Mouse (Mus musculus): ENCODE results near the gene Shbg. TPM values are rescaled to one million over a fixed set of nuclear protein-coding genes. Genes with fewer than 3 reads are reported as not detected.

Shbg gene
- polyA plus RNA-seq, 1 experiment from 2014 or later, result 0.72 TPM

GRCm38 (mm10) chr11:69661221-69661881, 43.6 kb upstream of the Shbg start:
- peak overlapping the region; percentile 64 for H3K4me3 ChIP-seq (ENCODE audit: low read length)
- WGBS, result 72% methylated on average over 3 of the region's 3 CpGs
- ATAC-seq, result no peak
- peak overlapping the region; percentile 64 for H3K4me2 ChIP-seq (ENCODE audit: low read depth, low read length)
- no peaks in the 10 kb centered on the region for H3K9me3 ChIP-seq (ENCODE audit: control insufficient read depth, low read length)
- peaks cover 9% of the 10 kb centered on the region for H3K4me1 ChIP-seq (ENCODE audit: control insufficient read depth, insufficient read depth, low read length)
- peak overlapping the region; percentile 72 for H3K9ac ChIP-seq (ENCODE audit: low read depth, low read length)
- H3K27ac ChIP-seq (ENCODE audit: low read length), result peak overlapping the region; percentile 96
- H3K27me3 ChIP-seq (replicated peaks; ENCODE audit: control insufficient read depth, insufficient read depth, low read length), result no peaks in the 10 kb centered on the region
- peaks cover 15% of the 10 kb centered on the region for H3K36me3 ChIP-seq (ENCODE audit: control insufficient read depth, insufficient read depth, low read length)

- H3K4me3 ChIP-seq (ENCODE audit: low read length), result no peak overlapping the region
- no peak overlapping the region for H3K4me2 ChIP-seq (ENCODE audit: low read depth, low read length)
- ATAC-seq, result no peak
- no peaks in the 10 kb centered on the region for H3K9me3 ChIP-seq (ENCODE audit: control insufficient read depth, low read length)
- WGBS, result 80% methylated on average over 15 of the region's 15 CpGs
- H3K9ac ChIP-seq (ENCODE audit: low read depth, low read length), result no peak overlapping the region
- peaks cover 12% of the 10 kb centered on the region for H3K4me1 ChIP-seq (ENCODE audit: control insufficient read depth, insufficient read depth, low read length)
- no peak overlapping the region for H3K27ac ChIP-seq (ENCODE audit: low read length)
- peaks cover 14% of the 10 kb centered on the region for H3K36me3 ChIP-seq (ENCODE audit: control insufficient read depth, insufficient read depth, low read length)
- H3K27me3 ChIP-seq (replicated peaks; ENCODE audit: control insufficient read depth, insufficient read depth, low read length), result no peaks in the 10 kb centered on the region
These were observed 39.8 kb upstream of the Shbg start for GRCm38 (mm10) chr11:69657462-69657881.

GRCm38 (mm10) chr11:69656617-69657461, 39.1 kb upstream of the Shbg start:
- no peak overlapping the region for H3K27ac ChIP-seq (ENCODE audit: low read length)
- 76% methylated on average over 10 of the region's 10 CpGs for WGBS
- no peaks in the 10 kb centered on the region for H3K9me3 ChIP-seq (ENCODE audit: control insufficient read depth, low read length)
- no peak for ATAC-seq
- H3K4me3 ChIP-seq (ENCODE audit: low read length), result no peak overlapping the region
- 0 out of 2 replicates have a peak overlapping the region, but pooled peaks have one; percentile 24 for H3K9ac ChIP-seq (ENCODE audit: low read depth, low read length)
- H3K36me3 ChIP-seq (ENCODE audit: control insufficient read depth, insufficient read depth, low read length), result peaks cover 20% of the 10 kb centered on the region
- no peak overlapping the region for H3K4me2 ChIP-seq (ENCODE audit: low read depth, low read length)
- no peaks in the 10 kb centered on the region for H3K27me3 ChIP-seq (replicated peaks; ENCODE audit: control insufficient read depth, insufficient read depth, low read length)
- peaks cover 12% of the 10 kb centered on the region for H3K4me1 ChIP-seq (ENCODE audit: control insufficient read depth, insufficient read depth, low read length)

- H3K9me3 ChIP-seq (ENCODE audit: control insufficient read depth, low read length), result no peaks in the 10 kb centered on the region
- H3K4me2 ChIP-seq (ENCODE audit: low read depth, low read length), result no peak overlapping the region
- 72% methylated on average over 5 of the region's 5 CpGs for WGBS
- no peak overlapping the region for H3K4me3 ChIP-seq (ENCODE audit: low read length)
- H3K9ac ChIP-seq (ENCODE audit: low read depth, low read length), result 0 out of 2 replicates have a peak overlapping the region, but pooled peaks have one; percentile 24
- no peak overlapping the region for H3K27ac ChIP-seq (ENCODE audit: low read length)
- H3K27me3 ChIP-seq (replicated peaks; ENCODE audit: control insufficient read depth, insufficient read depth, low read length), result no peaks in the 10 kb centered on the region
- no peak for ATAC-seq
- H3K4me1 ChIP-seq (ENCODE audit: control insufficient read depth, insufficient read depth, low read length), result peaks cover 12% of the 10 kb centered on the region
- H3K36me3 ChIP-seq (ENCODE audit: control insufficient read depth, insufficient read depth, low read length), result peaks cover 25% of the 10 kb centered on the region
These were observed 38.4 kb upstream of the Shbg start for GRCm38 (mm10) chr11:69656065-69656455.

- Histone ChIP-seq H3K4me1 (ENCODE audit: control insufficient read depth, insufficient read depth, low read length) (peaks cover 12% of the 10 kb centered on the region), H3K9me3 (ENCODE audit: control insufficient read depth, low read length) (no peaks in the 10 kb centered on the region), H3K9ac (ENCODE audit: low read depth, low read length) (0 out of 2 replicates have a peak within 1 kb of the TSS, but pooled peaks have one; percentile 24), H3K27ac (ENCODE audit: low read length) (no peak within 1 kb of the TSS; the same call in none of the 2 replicates), H3K36me3 (ENCODE audit: control insufficient read depth, insufficient read depth, low read length) (peaks cover 28% of the 10 kb centered on the region), H3K4me3 (ENCODE audit: low read length) (no peak within 1 kb of the TSS), H3K27me3 (replicated peaks; ENCODE audit: control insufficient read depth, insufficient read depth, low read length) (no peaks in the 10 kb centered on the region), H3K4me2 (ENCODE audit: low read depth, low read length) (no peak within 1 kb of the TSS)
- peak; percentile 68 for ATAC-seq
- WGBS, result 25% methylated on average over 34 of the region's 34 CpGs
These were observed 37.8 kb upstream of the Shbg start, which contains the start of gene Sox15 for GRCm38 (mm10) chr11:69655264-69656064. Gene Sox15 (plus strand): TSS chr11:69655314.

GRCm38 (mm10) chr11:69654760-69655159, 37.1 kb upstream of the Shbg start:
- Histone ChIP-seq H3K9me3 (ENCODE audit: control insufficient read depth, low read length) (no peaks in the 10 kb centered on the region), H3K9ac (ENCODE audit: low read depth, low read length) (no peak overlapping the region), H3K27me3 (replicated peaks; ENCODE audit: control insufficient read depth, insufficient read depth, low read length) (no peaks in the 10 kb centered on the region), H3K27ac (ENCODE audit: low read length) (no peak overlapping the region; the same call in none of the 2 replicates), H3K4me1 (ENCODE audit: control insufficient read depth, insufficient read depth, low read length) (peaks cover 12% of the 10 kb centered on the region), H3K36me3 (ENCODE audit: control insufficient read depth, insufficient read depth, low read length) (peaks cover 30% of the 10 kb centered on the region), H3K4me3 (ENCODE audit: low read length) (no peak overlapping the region), H3K4me2 (ENCODE audit: low read depth, low read length) (no peak overlapping the region)
- 40% methylated on average over 9 of the region's 9 CpGs for WGBS
- no peak for ATAC-seq

GRCm38 (mm10) chr11:69653399-69653798, 35.7 kb upstream of the Shbg start:
- 73% methylated on average over 5 of the region's 5 CpGs for WGBS
- H3K36me3 ChIP-seq (ENCODE audit: control insufficient read depth, insufficient read depth, low read length), result peaks cover 31% of the 10 kb centered on the region
- no peaks in the 10 kb centered on the region for H3K27me3 ChIP-seq (replicated peaks; ENCODE audit: control insufficient read depth, insufficient read depth, low read length)
- H3K4me3 ChIP-seq (ENCODE audit: low read length), result no peak overlapping the region
- peaks cover 12% of the 10 kb centered on the region for H3K4me1 ChIP-seq (ENCODE audit: control insufficient read depth, insufficient read depth, low read length)
- ATAC-seq, result no peak
- H3K9me3 ChIP-seq (ENCODE audit: control insufficient read depth, low read length), result no peaks in the 10 kb centered on the region
- no peak overlapping the region for H3K27ac ChIP-seq (ENCODE audit: low read length)
- H3K4me2 ChIP-seq (ENCODE audit: low read depth, low read length), result no peak overlapping the region
- H3K9ac ChIP-seq (ENCODE audit: low read depth, low read length), result 0 out of 2 replicates have a peak overlapping the region, but pooled peaks have one; percentile 24

- Histone ChIP-seq H3K4me2 (ENCODE audit: low read depth, low read length) (no peak overlapping the region), H3K4me1 (ENCODE audit: control insufficient read depth, insufficient read depth, low read length) (no peaks in the 10 kb centered on the region), H3K9ac (ENCODE audit: low read depth, low read length) (no peak overlapping the region), H3K4me3 (ENCODE audit: low read length) (no peak overlapping the region), H3K27me3 (replicated peaks; ENCODE audit: control insufficient read depth, insufficient read depth, low read length) (no peaks in the 10 kb centered on the region), H3K27ac (ENCODE audit: low read length) (no peak overlapping the region), H3K9me3 (ENCODE audit: control insufficient read depth, low read length) (no peaks in the 10 kb centered on the region), H3K36me3 (ENCODE audit: control insufficient read depth, insufficient read depth, low read length) (peaks cover 32% of the 10 kb centered on the region)
- WGBS, result 84% methylated on average over 5 of the region's 5 CpGs
- no peak for ATAC-seq
These were observed 28.2 kb upstream of the Shbg start for GRCm38 (mm10) chr11:69645860-69646259.

GRCm38 (mm10) chr11:69635471-69635870, 17.8 kb upstream of the Shbg start:
- Histone ChIP-seq H3K9me3 (ENCODE audit: control insufficient read depth, low read length) (no peaks in the 10 kb centered on the region), H3K27ac (ENCODE audit: low read length) (no peak overlapping the region), H3K4me1 (ENCODE audit: control insufficient read depth, insufficient read depth, low read length) (peaks cover 16% of the 10 kb centered on the region), H3K4me3 (ENCODE audit: low read length) (no peak overlapping the region), H3K9ac (ENCODE audit: low read depth, low read length) (no peak overlapping the region), H3K4me2 (ENCODE audit: low read depth, low read length) (no peak overlapping the region; the same call in 1 of the 2 replicates), H3K36me3 (ENCODE audit: control insufficient read depth, insufficient read depth, low read length) (no peaks in the 10 kb centered on the region; the same call in 1 of the 2 replicates), H3K27me3 (replicated peaks; ENCODE audit: control insufficient read depth, insufficient read depth, low read length) (no peaks in the 10 kb centered on the region)
- ATAC-seq, result no peak
- WGBS, result 66% methylated on average over 3 of the region's 3 CpGs

All from intestine, embryonic 16.5 days (tissue).